Mouse (Mus musculus) frontal cortex, adult (tissue): ENCODE data around the gene Havcr2.
"Not testable (repeated sequence)": the region's sequence is repeated elsewhere in the genome, so short reads cannot be mapped to it uniquely, and the experiment has no call there.

Source experiments
- ATAC-seq: cut with Nextera tagmentation; 2 replicates; pipeline ENCODE4 v1.9.2; 2017; ENCODE audit warnings: mild to moderate bottlenecking, moderate library complexity, mixed read lengths; ENCODE audit not compliant: low TSS enrichment

Gene Havcr2

GRCm38 (mm10) chr11:46454453-46455045 lies at the start of gene Havcr2:
TSS of gene Havcr2 (plus strand) at chr11:46454935.
- no peak for ATAC-seq

DNA sequence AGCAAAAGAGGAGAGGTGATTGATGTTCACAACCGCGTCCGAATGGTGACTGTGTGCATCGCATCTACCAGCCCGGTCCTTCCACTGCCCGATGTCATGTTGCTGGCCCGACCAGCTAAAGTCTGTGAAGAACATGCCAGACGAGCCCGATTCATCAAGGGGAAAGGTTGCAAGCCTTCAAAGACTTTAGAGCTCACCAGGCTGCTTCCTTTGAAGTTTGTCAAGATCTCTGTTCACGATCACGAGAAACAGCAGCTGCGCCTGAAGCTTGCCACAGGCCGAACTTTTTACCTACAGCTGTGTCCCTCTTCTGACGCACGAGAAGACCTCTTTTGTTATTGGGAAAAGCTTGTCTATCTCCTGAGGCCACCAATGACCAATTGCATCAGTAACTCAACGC lies 49.7 kb upstream of the Havcr2 start:
- no peak for ATAC-seq

GRCm38 (mm10) chr11:46406721-46407120 lies 48.0 kb upstream of the Havcr2 start:
- ATAC-seq = no peak

- ATAC-seq = no peak
These were observed 44.6 kb upstream of the Havcr2 start for GRCm38 (mm10) chr11:46410018-46410563.

- no peak for ATAC-seq
These were observed 36.3 kb upstream of the Havcr2 start for GRCm38 (mm10) chr11:46418438-46418837.

- ATAC-seq = no peak
These were observed 35.9 kb upstream of the Havcr2 start for GRCm38 (mm10) chr11:46418860-46419259.

GRCm38 (mm10) chr11:46421086-46421888 lies 33.4 kb upstream of the Havcr2 start:
- ATAC-seq = no peak

DNA sequence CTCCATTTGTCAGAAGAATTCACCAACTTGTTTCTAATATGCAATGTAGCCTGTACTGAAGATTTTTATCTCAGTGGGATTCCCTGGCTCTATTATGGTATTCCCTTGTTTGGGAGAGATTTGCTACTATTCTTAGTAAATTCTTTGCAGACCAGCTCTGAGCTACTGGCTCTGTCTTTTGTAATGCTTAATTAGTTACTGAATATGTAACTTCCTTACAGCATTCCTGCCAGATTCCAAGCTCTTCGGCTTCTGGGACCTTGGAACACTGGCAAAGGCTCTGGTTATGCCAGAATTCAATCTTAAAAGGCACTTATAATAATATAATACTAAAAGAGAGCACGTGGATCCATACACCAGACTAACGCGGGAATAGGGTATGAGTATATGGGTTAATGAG lies 26.6 kb upstream of the Havcr2 start:
- not testable (repeated sequence) for ATAC-seq

- ATAC-seq = no peak
These were observed 24.6 kb upstream of the Havcr2 start for GRCm38 (mm10) chr11:46430123-46430522.

DNA sequence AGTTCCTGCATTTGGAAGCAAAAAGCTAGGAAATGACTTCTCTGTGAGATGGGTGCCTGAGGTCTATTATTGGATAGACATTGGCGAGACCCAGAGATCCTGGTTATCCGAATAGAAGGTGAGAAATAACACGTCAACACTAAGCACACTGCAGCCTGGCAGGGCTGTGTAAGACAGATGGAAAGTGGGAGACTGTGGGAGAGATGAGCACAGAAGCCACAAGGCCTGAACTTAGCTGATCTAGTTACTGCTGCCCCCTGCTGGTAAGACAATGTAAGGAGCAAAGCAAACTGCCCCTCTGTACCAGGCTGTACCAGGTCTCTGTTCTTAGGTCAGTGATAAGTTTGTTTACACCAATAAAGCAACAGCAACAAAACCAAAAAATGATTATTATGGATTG lies 23.6 kb upstream of the Havcr2 start:
- ATAC-seq = peak; percentile 100

DNA sequence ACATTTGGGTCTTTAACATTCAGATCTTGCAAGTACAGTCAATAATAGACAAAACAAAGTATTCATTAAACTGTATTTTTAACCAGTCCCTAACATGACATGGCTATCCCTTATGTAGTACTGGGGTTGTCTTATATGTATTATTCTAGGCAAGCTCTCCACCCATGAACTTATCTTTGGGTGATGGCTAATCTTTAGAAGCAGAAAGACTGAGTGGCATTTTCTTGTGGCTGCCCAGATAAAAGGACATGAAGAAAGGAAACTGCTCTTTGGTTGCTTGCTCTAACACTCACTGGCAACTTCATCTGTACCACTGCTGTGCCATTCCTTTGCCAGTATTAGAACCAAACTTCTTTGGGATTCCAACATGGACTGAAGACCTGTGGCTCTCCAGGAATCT lies 19.4 kb upstream of the Havcr2 start:
- no peak for ATAC-seq

- peak; percentile 100 for ATAC-seq
These were observed 17.8 kb upstream of the Havcr2 start, which contains the start of gene Med7 for GRCm38 (mm10) chr11:46436760-46437458. TSS of gene Med7 (plus strand) at chr11:46436925.

DNA sequence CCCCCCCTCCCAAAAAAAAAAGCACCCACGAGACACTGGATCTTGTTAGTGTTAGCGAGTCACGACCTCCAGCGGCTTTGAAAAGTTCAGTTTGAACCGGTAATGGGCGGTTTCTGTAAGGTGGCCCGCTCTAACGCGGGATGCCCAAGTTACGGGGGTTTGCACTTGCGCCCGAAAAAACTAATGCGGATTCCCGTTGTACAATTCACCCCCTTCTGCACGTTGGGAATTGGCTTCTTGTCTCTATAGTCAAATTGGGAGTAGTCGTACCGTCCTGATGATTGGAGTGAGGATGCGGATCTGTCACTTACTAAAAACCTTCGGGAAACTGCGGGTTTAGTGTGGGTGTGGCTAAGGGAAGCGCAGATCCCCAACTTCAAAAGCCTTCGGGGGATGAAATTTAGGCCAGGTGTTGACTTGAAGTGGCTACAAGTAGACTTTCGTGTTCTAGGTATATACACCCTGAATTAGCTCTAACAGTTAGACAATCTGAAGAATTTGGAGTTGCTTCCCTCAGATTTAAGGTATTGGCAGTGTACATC lies 17.2 kb upstream of the Havcr2 start:
- 0 out of 2 replicates have a peak, but pooled peaks have one; percentile 3 for ATAC-seq

DNA sequence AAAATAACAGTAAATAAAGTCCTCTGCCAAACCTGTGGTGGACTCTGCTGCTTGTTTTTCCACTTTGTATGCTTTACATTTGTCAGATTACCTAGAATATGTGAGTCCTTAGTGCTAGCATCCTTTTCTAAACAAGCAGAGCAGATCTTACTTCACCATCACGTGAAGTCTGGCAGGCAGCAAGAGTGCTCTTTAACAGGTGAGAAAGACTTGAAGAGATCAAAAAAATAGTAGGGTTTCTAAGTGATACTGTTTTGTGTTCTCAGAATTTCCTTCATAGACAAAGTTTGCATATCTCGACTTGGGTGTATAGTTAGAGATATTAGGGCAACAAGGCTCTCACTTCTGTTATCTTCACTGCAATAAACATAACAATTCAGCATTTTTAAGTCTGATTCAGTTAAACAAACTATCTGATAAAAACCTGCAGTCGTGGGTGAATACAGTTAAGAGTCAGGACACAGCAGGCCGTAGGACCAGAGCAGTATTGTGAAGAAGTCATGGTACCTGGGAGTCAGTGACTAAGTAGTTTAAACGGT lies 15.7 kb upstream of the Havcr2 start:
- ATAC-seq = no peak

GRCm38 (mm10) chr11:46441774-46442173 lies 13.0 kb upstream of the Havcr2 start:
- ATAC-seq = no peak

DNA sequence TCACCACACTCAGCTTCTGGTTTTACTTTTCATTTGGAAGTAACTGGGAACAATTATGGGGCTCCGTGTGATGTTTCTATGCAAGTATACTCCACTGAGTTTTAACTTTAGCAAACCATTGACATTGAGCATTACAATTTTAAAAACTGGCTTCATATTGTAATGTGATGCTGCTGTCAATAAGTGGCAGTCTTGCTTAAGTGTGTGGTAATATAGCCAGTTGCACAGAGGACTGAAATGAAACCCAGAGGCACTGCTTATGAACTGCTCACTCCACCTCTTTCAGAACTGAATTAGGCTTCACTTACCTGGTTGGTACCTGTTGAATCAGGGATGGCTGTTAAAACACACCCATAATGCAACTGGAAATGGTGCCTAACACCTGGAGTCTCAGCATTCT lies 11.6 kb upstream of the Havcr2 start:
- peak; percentile 73; the same call in 1 of the 2 replicates for ATAC-seq

DNA sequence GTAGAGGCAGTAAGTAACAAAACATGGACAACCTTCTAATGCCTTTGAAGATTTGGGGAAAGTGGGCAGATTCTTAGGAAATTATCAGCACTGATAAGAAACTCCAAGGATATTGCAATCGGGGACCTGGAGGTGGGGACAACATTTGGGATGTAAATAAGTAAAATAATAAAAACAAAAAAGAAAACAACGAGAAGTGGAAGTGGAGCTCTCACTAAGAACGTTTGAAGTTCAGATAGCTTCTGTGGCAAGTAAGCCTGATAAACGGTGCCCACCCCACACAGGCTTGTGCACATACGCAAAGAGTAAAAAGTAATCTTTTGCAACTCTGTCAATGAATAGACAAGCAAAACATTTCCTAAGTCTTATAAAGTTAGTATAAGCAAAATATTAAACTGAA lies 10.8 kb upstream of the Havcr2 start:
- no peak for ATAC-seq

GRCm38 (mm10) chr11:46446150-46446549 lies 8.6 kb upstream of the Havcr2 start:
- ATAC-seq = no peak

DNA sequence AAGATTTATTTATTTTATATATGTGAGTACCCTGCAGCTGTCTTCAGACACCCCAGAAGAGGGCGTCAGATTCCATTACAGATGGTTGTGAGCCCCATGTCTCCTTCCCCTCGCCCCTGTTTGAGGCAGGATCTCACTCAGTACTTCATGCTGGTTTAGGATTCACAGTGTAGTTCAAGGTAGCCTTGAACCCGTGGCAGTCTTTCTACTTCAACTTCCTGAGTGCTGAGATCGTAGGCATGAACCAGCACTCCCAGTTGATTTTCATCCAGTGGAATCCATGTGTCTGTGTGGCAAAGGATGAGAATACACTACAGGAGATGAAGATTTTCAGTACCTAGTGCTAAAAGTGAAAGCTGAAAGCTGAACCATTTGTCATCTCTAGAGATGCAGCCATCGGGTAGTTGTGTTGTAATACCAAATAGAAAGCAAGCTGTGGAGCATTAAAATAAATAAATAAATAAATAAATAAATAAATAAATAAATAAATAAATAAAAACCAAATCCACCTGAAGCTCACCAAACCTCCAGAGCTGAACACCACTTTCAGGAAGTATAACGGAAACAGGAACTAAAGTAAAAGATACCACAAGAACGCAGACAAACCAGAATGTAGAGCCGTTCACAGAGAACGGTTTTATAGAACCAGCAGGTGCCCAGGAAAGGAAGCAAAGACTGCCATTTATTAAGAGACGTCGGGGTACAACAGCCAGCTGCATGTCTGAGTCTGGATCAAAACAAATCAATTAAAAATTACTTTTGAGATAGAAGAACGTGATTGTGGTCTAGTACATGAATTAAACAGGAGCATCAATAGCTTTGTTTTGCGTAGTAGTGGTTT lies 6.9 kb upstream of the Havcr2 start:
- ATAC-seq = no peak

DNA sequence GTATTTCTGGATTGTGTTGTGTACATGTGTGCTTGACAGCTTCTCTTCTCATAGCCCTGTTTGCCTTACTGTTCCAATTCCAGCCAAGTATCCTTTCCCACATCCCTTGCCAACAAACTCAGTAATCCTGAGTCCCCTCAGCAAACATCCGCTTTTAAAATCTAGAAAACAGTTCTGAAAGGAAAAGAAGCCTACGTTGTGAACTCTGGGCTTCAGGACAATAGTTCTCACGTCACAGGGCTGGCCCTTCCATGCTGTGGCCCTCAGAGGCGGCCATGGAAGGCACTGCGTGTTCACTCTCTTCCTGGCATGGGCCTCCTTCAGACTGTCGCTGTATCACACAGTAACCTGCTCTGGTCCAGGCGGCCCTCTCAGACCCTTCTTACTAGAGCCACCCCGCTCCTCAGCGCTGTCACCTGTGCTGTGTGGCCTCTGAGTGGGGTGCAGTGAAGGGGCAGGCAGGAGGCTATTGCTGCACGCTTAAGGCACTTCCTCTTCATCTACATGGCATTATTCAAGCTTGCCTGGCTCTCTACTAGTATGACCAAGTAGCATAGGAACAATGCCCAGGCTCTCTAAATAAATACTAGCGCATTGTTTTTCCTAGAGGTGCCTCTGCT lies 5.2 kb upstream of the Havcr2 start:
- ATAC-seq = no peak
